Mouse (Mus musculus): ENCODE data around the gene Mmp19. TPM values are rescaled to one million over a fixed set of nuclear protein-coding genes. Genes with fewer than 3 reads are reported as not detected.
A peak's percentile ranks its signal among the peaks of the same experiment; 100 is the strongest.

The Mmp19 gene
- polyA plus RNA-seq, 1 experiment from 2014 or later: 0.26 TPM

GRCm38 (mm10) chr10:128794391-128794790 lies 3.7 kb downstream of the Mmp19 start:
- H3K36me3 ChIP-seq (ENCODE audit: control insufficient read depth, insufficient read depth, low read length): no peaks in the 10 kb centered on the region
- H3K4me2 ChIP-seq: no peak overlapping the region
- no peak overlapping the region for H3K9ac ChIP-seq (ENCODE audit: low read length)
- DNase-seq (ENCODE audit: low spot score, missing footprints): no peak
- no peak overlapping the region for H3K4me3 ChIP-seq (ENCODE audit: low read depth, low read length)
- no peaks in the 10 kb centered on the region for H3K9me3 ChIP-seq (ENCODE audit: control insufficient read depth, low read length)
- WGBS: 89% methylated on average over 5 of the region's 5 CpGs
- ATAC-seq (ENCODE audit: low FRiP score): no peak
- no peak overlapping the region for H3K27ac ChIP-seq (ENCODE audit: low read depth, low read length)
- H3K4me1 ChIP-seq (ENCODE audit: control insufficient read depth, insufficient read depth, low read length): no peaks in the 10 kb centered on the region
- H3K27me3 ChIP-seq (ENCODE audit: control insufficient read depth, insufficient read depth, low read length): no peaks in the 10 kb centered on the region

GRCm38 (mm10) chr10:128795581-128795980 lies 4.9 kb downstream of the Mmp19 start:
- Histone ChIP-seq H3K9me3 (ENCODE audit: control insufficient read depth, low read length) (no peaks in the 10 kb centered on the region), H3K4me3 (ENCODE audit: low read depth, low read length) (no peak overlapping the region), H3K4me1 (ENCODE audit: control insufficient read depth, insufficient read depth, low read length) (no peaks in the 10 kb centered on the region), H3K9ac (ENCODE audit: low read length) (no peak overlapping the region), H3K27me3 (ENCODE audit: control insufficient read depth, insufficient read depth, low read length) (no peaks in the 10 kb centered on the region), H3K4me2 (no peak overlapping the region), H3K27ac (ENCODE audit: low read depth, low read length) (no peak overlapping the region), H3K36me3 (ENCODE audit: control insufficient read depth, insufficient read depth, low read length) (no peaks in the 10 kb centered on the region)
- 98% methylated on average over 3 of the region's 3 CpGs for WGBS
- ATAC-seq (ENCODE audit: low FRiP score): no peak
- DNase-seq (ENCODE audit: low spot score, missing footprints): no peak

- no peak overlapping the region for H3K9ac ChIP-seq (ENCODE audit: low read length)
- no peak overlapping the region for H3K4me2 ChIP-seq
- no peak for DNase-seq (ENCODE audit: low spot score, missing footprints)
- no peaks in the 10 kb centered on the region for H3K27me3 ChIP-seq (ENCODE audit: control insufficient read depth, insufficient read depth, low read length)
- 96% methylated on average over 8 of the region's 8 CpGs for WGBS
- H3K4me3 ChIP-seq (ENCODE audit: low read depth, low read length): no peak overlapping the region
- no peak overlapping the region for H3K27ac ChIP-seq (ENCODE audit: low read depth, low read length)
- H3K9me3 ChIP-seq (ENCODE audit: control insufficient read depth, low read length): no peaks in the 10 kb centered on the region
- ATAC-seq (ENCODE audit: low FRiP score): no peak
- H3K4me1 ChIP-seq (ENCODE audit: control insufficient read depth, insufficient read depth, low read length): peaks cover 8% of the 10 kb centered on the region
- no peaks in the 10 kb centered on the region for H3K36me3 ChIP-seq (ENCODE audit: control insufficient read depth, insufficient read depth, low read length)
These were observed 8.0 kb downstream of the Mmp19 start for GRCm38 (mm10) chr10:128798676-128799075.

- ATAC-seq (ENCODE audit: low FRiP score): no peak
- peaks cover 18% of the 10 kb centered on the region for H3K4me1 ChIP-seq (ENCODE audit: control insufficient read depth, insufficient read depth, low read length)
- 90% methylated on average over 16 of the region's 16 CpGs for WGBS
- no peak for DNase-seq (ENCODE audit: low spot score, missing footprints)
- no peaks in the 10 kb centered on the region for H3K36me3 ChIP-seq (ENCODE audit: control insufficient read depth, insufficient read depth, low read length)
- no peaks in the 10 kb centered on the region for H3K9me3 ChIP-seq (ENCODE audit: control insufficient read depth, low read length)
- H3K27me3 ChIP-seq (ENCODE audit: control insufficient read depth, insufficient read depth, low read length): no peaks in the 10 kb centered on the region
- H3K27ac ChIP-seq (ENCODE audit: low read depth, low read length): no peak overlapping the region
- no peak overlapping the region for H3K4me2 ChIP-seq
- no peak overlapping the region for H3K4me3 ChIP-seq (ENCODE audit: low read depth, low read length)
- no peak overlapping the region for H3K9ac ChIP-seq (ENCODE audit: low read length)
These were observed 11.3 kb downstream of the Mmp19 start for GRCm38 (mm10) chr10:128801981-128802495.

- H3K27me3 ChIP-seq (ENCODE audit: control insufficient read depth, insufficient read depth, low read length): no peaks in the 10 kb centered on the region
- no peak overlapping the region for H3K4me3 ChIP-seq (ENCODE audit: low read depth, low read length)
- WGBS: 74% methylated on average over 4 of the region's 4 CpGs
- peak overlapping the region; percentile 37; the same call in 1 of the 2 replicates for H3K9ac ChIP-seq (ENCODE audit: low read length)
- no peak for ATAC-seq (ENCODE audit: low FRiP score)
- no peak overlapping the region for H3K27ac ChIP-seq (ENCODE audit: low read depth, low read length)
- no peak for DNase-seq (ENCODE audit: low spot score, missing footprints)
- H3K36me3 ChIP-seq (ENCODE audit: control insufficient read depth, insufficient read depth, low read length): no peaks in the 10 kb centered on the region
- H3K4me2 ChIP-seq: peak overlapping the region; percentile 80
- peaks cover 26% of the 10 kb centered on the region for H3K4me1 ChIP-seq (ENCODE audit: control insufficient read depth, insufficient read depth, low read length)
- H3K9me3 ChIP-seq (ENCODE audit: control insufficient read depth, low read length): no peaks in the 10 kb centered on the region
These were observed 12.2 kb downstream of the Mmp19 start for GRCm38 (mm10) chr10:128802956-128803355.

GRCm38 (mm10) chr10:128803361-128803760 lies 12.7 kb downstream of the Mmp19 start:
- Histone ChIP-seq H3K9ac (ENCODE audit: low read length) (peak overlapping the region; percentile 89), H3K9me3 (ENCODE audit: control insufficient read depth, low read length) (no peaks in the 10 kb centered on the region), H3K27me3 (ENCODE audit: control insufficient read depth, insufficient read depth, low read length) (no peaks in the 10 kb centered on the region), H3K4me2 (peak overlapping the region; percentile 80), H3K4me1 (ENCODE audit: control insufficient read depth, insufficient read depth, low read length) (peaks cover 26% of the 10 kb centered on the region), H3K4me3 (ENCODE audit: low read depth, low read length) (peak overlapping the region; percentile 78), H3K27ac (ENCODE audit: low read depth, low read length) (no peak overlapping the region), H3K36me3 (ENCODE audit: control insufficient read depth, insufficient read depth, low read length) (no peaks in the 10 kb centered on the region)
- no peak for ATAC-seq (ENCODE audit: low FRiP score)
- 19% methylated on average over 6 of the region's 6 CpGs for WGBS
- no peak for DNase-seq (ENCODE audit: low spot score, missing footprints)

GRCm38 (mm10) chr10:128803771-128804270 lies 13.1 kb downstream of the Mmp19 start, which contains the start of gene Dnajc14:
Gene Dnajc14 (plus strand): TSS chr10:128804062.
- under 1% methylated on average over 14 of the region's 14 CpGs for WGBS
- Histone ChIP-seq H3K4me2 (peak within 1 kb of the TSS; percentile 80), H3K36me3 (ENCODE audit: control insufficient read depth, insufficient read depth, low read length) (no peaks in the 10 kb centered on the region), H3K4me1 (ENCODE audit: control insufficient read depth, insufficient read depth, low read length) (peaks cover 26% of the 10 kb centered on the region), H3K9ac (ENCODE audit: low read length) (peak within 1 kb of the TSS; percentile 89), H3K27ac (ENCODE audit: low read depth, low read length) (peak within 1 kb of the TSS; percentile 93), H3K4me3 (ENCODE audit: low read depth, low read length) (peak within 1 kb of the TSS; percentile 78), H3K27me3 (ENCODE audit: control insufficient read depth, insufficient read depth, low read length) (no peaks in the 10 kb centered on the region), H3K9me3 (ENCODE audit: control insufficient read depth, low read length) (no peaks in the 10 kb centered on the region)
- ATAC-seq (ENCODE audit: low FRiP score): peak; percentile 11
- DNase-seq (ENCODE audit: low spot score, missing footprints): no peak

- DNase-seq (ENCODE audit: low spot score, missing footprints) (peak; percentile 98), ATAC-seq (ENCODE audit: low FRiP score) (peak; percentile 73)
- Histone ChIP-seq H3K9me3 (ENCODE audit: control insufficient read depth, low read length) (no peaks in the 10 kb centered on the region), H3K4me2 (peak within 1 kb of the TSS; percentile 80), H3K4me1 (ENCODE audit: control insufficient read depth, insufficient read depth, low read length) (peaks cover 26% of the 10 kb centered on the region), H3K9ac (ENCODE audit: low read length) (peak within 1 kb of the TSS; percentile 89), H3K27ac (ENCODE audit: low read depth, low read length) (peak within 1 kb of the TSS; percentile 93), H3K27me3 (ENCODE audit: control insufficient read depth, insufficient read depth, low read length) (no peaks in the 10 kb centered on the region), H3K36me3 (ENCODE audit: control insufficient read depth, insufficient read depth, low read length) (no peaks in the 10 kb centered on the region), H3K4me3 (ENCODE audit: low read depth, low read length) (peak within 1 kb of the TSS; percentile 78)
- under 1% methylated on average over 28 of the region's 28 CpGs for WGBS
These were observed 13.8 kb downstream of the Mmp19 start, which contains the start of gene Tmem198b for GRCm38 (mm10) chr10:128804271-128805091. Gene Tmem198b (minus strand): TSS chr10:128804370.
